Comparison of ENCODE assay signal across 18 mouse cellular contexts in the genomic region with DNA sequence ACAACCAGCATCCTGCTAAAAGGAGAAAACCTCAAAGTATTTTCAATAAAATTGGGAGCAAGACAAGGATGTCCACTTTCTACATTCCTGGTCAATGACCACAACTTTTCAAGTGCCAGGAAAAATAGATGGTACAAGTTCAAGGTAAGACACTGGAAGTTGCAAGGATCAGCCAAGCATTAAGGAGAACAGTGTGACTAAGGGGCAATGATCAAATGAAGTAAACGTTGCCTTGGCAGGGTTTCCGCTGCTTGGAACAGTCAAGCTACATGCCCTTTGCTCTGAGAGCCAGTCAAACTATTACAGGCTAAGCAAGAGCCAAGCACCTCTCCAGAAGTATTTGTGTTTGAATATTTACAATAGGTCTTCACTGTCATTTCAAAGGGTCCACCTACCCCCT. TPM values are rescaled to one million over a fixed set of nuclear protein-coding genes. Genes with fewer than 3 reads are reported as not detected.
DNase-seq lines count a peak whose midpoint lies in the region; ATAC-seq and TF ChIP-seq lines count a peak whose summit lies in the region.
"Had no signal": no experiment of that assay in that cellular context is flagged by ENCODE, and none has a peak within 500 bp of the region (broad histone marks: within the 10 kb centered on the region; RNA-seq: fewer than 3 reads in every experiment).

No protein-coding gene starts in this region.

- no peak for TF ChIP-seq EP300 in liver, postnatal 0 days (IDR thresholded peaks at IDR 0.05; ENCODE audit: low read depth)

- H3K4me1 ChIP-seq in liver, adult 2 months (ENCODE audit: control insufficient read depth, insufficient read depth, low read length): peaks cover 10% of the 10 kb centered on the region
- 0 out of 2 replicates have a peak, but pooled peaks cover 2% of the 10 kb centered on the region for H3K4me1 ChIP-seq in liver, postnatal 0 days (ENCODE audit: insufficient read depth)
- no peaks in the 10 kb centered on the region for H3K4me1 ChIP-seq in kidney, embryonic 15.5 days
- H3K4me1 ChIP-seq in small intestine, adult 2 months (ENCODE audit: control insufficient read depth, insufficient read depth, insufficient read length, low read length): peaks cover 21% of the 10 kb centered on the region; the same call in 1 of the 2 replicates
- H3K4me1 ChIP-seq in hindbrain, embryonic 11.5 days (replicated peaks; ENCODE audit: control insufficient read depth, insufficient read depth, low read length): no peaks in the 10 kb centered on the region
- H3K4me1 ChIP-seq in embryonic facial prominence, embryonic 10.5 days: no peaks in the 10 kb centered on the region
- H3K4me1 ChIP-seq: embryonic facial prominence, embryonic 12.5 days; neural tube, embryonic 15.5 days had no signal

- H3K27me3 ChIP-seq in liver, adult 2 months (ENCODE audit: control insufficient read depth, insufficient read depth, low read length): no peaks in the 10 kb centered on the region
- H3K27me3 ChIP-seq in liver, postnatal 0 days (ENCODE audit: insufficient read depth, low read length): no peaks in the 10 kb centered on the region
- no peaks in the 10 kb centered on the region for H3K27me3 ChIP-seq in kidney, embryonic 15.5 days
- no peaks in the 10 kb centered on the region for H3K27me3 ChIP-seq in small intestine, adult 2 months (ENCODE audit: control insufficient read depth, insufficient read depth, low read length)
- no peaks in the 10 kb centered on the region for H3K27me3 ChIP-seq in hindbrain, embryonic 11.5 days (ENCODE audit: control insufficient read depth, insufficient read depth, low read length)
- no peaks in the 10 kb centered on the region for H3K27me3 ChIP-seq in embryonic facial prominence, embryonic 10.5 days (replicated peaks; ENCODE audit: low read depth, poor library complexity, severe bottlenecking)
- H3K27me3 ChIP-seq: embryonic facial prominence, embryonic 12.5 days; liver, embryonic 13.5 days; neural tube, embryonic 15.5 days had no signal

- no peak overlapping the region for H3K9ac ChIP-seq in liver, adult 2 months (ENCODE audit: low read depth, low read length)
- no peak overlapping the region for H3K9ac ChIP-seq in liver, postnatal 0 days (replicated peaks)
- no peak overlapping the region for H3K9ac ChIP-seq in kidney, embryonic 15.5 days
- no peak overlapping the region for H3K9ac ChIP-seq in hindbrain, embryonic 11.5 days (ENCODE audit: low read depth, low read length)
- H3K9ac ChIP-seq: embryonic facial prominence, embryonic 12.5 days; hindbrain, embryonic 14.5 days; liver, embryonic 13.5 days; neural tube, embryonic 15.5 days had no signal

- no peaks in the 10 kb centered on the region for H3K36me3 ChIP-seq in liver, adult 2 months (ENCODE audit: control insufficient read depth, insufficient read depth, low read length)
- H3K36me3 ChIP-seq in liver, postnatal 0 days (replicated peaks; ENCODE audit: insufficient read depth, low read length): no peaks in the 10 kb centered on the region
- no peaks in the 10 kb centered on the region for H3K36me3 ChIP-seq in kidney, embryonic 15.5 days
- no peaks in the 10 kb centered on the region for H3K36me3 ChIP-seq in small intestine, adult 2 months (ENCODE audit: control insufficient read depth, insufficient read depth, low read length)
- H3K36me3 ChIP-seq in hindbrain, embryonic 11.5 days (ENCODE audit: control insufficient read depth, insufficient read depth, low read length): no peaks in the 10 kb centered on the region
- no peaks in the 10 kb centered on the region for H3K36me3 ChIP-seq in embryonic facial prominence, embryonic 10.5 days (replicated peaks)
- H3K36me3 ChIP-seq: embryonic facial prominence, embryonic 12.5 days; liver, embryonic 13.5 days; neural tube, embryonic 15.5 days had no signal

- no peaks in the 10 kb centered on the region for H3K9me3 ChIP-seq in liver, postnatal 0 days (ENCODE audit: low read length)
- H3K9me3 ChIP-seq in kidney, embryonic 15.5 days (replicated peaks): no peaks in the 10 kb centered on the region
- H3K9me3 ChIP-seq in hindbrain, embryonic 11.5 days (ENCODE audit: control insufficient read depth, low read length): no peaks in the 10 kb centered on the region
- no peaks in the 10 kb centered on the region for H3K9me3 ChIP-seq in embryonic facial prominence, embryonic 10.5 days
- H3K9me3 ChIP-seq: embryonic facial prominence, embryonic 12.5 days; liver, embryonic 13.5 days; neural tube, embryonic 15.5 days had no signal

- peak overlapping the region; percentile 70 for H3K27ac ChIP-seq in liver, adult 2 months (replicated peaks; ENCODE audit: insufficient read depth, low read depth, low read length)
- no peak overlapping the region for H3K27ac ChIP-seq in liver, postnatal 0 days (ENCODE audit: low read depth)
- H3K27ac ChIP-seq in kidney, embryonic 15.5 days: peak overlapping the region; percentile 22; the same call in 1 of the 2 replicates
- H3K27ac ChIP-seq in small intestine, adult 2 months (ENCODE audit: insufficient read depth, low read depth, low read length): peak overlapping the region; percentile 85
- no peak overlapping the region for H3K27ac ChIP-seq in hindbrain, embryonic 11.5 days (ENCODE audit: low read depth, low read length)
- no peak overlapping the region for H3K27ac ChIP-seq in embryonic facial prominence, embryonic 10.5 days (replicated peaks)
- H3K27ac ChIP-seq: embryonic facial prominence, embryonic 12.5 days; hindbrain, embryonic 14.5 days; liver, embryonic 13.5 days; neural tube, embryonic 15.5 days had no signal

- peak; percentile 98 for DNase-seq in liver, adult 2 months (ENCODE audit: extremely low read depth, low read depth, low spot score)
- DNase-seq in liver, postnatal 0 days: no peak
- peak; percentile 50 to 52 for DNase-seq in adrenal gland, postnatal 36 days
- DNase-seq in hindbrain, embryonic 11.5 days (ENCODE audit: low spot score): no peak
- DNase-seq in embryonic facial prominence, embryonic 10.5 days (ENCODE audit: low spot score): no peak
- DNase-seq in heart, postnatal 10 days: no peak
- DNase-seq: cerebellum, adult 8-10 months; heart, postnatal 14 days; liver, embryonic 13.5 days; midbrain, embryonic 14.5 days; retina, postnatal 1 day; spleen, adult 18-20 months had no signal

- H3K4me3 ChIP-seq in liver, adult 2 months (ENCODE audit: insufficient read depth, low read depth, low read length): no peak overlapping the region
- no peak overlapping the region for H3K4me3 ChIP-seq in liver, postnatal 0 days (ENCODE audit: low read depth, low read length)
- no peak overlapping the region for H3K4me3 ChIP-seq in kidney, embryonic 15.5 days (replicated peaks)
- H3K4me3 ChIP-seq in small intestine, adult 2 months (ENCODE audit: low read depth, low read length): no peak overlapping the region
- H3K4me3 ChIP-seq in hindbrain, embryonic 11.5 days (ENCODE audit: low read depth, low read length): no peak overlapping the region
- H3K4me3 ChIP-seq in embryonic facial prominence, embryonic 10.5 days: no peak overlapping the region
- H3K4me3 ChIP-seq: embryonic facial prominence, embryonic 12.5 days; liver, embryonic 13.5 days; myocyte; neural tube, embryonic 15.5 days had no signal

- WGBS in liver, adult 2 months: 10% methylated on average over 2 of the region's 2 CpGs
- WGBS in liver, postnatal 0 days (ENCODE audit: insufficient replicate concordance): 58% methylated on average over 2 of the region's 2 CpGs
- WGBS in kidney, embryonic 15.5 days: 48% methylated on average over 2 of the region's 2 CpGs
- WGBS in small intestine, adult 2 months: 22% methylated on average over 2 of the region's 2 CpGs
- 90% methylated on average over 2 of the region's 2 CpGs for WGBS in hindbrain, embryonic 11.5 days
- 85% methylated on average over 2 of the region's 2 CpGs for WGBS in embryonic facial prominence, embryonic 10.5 days

- no peaks in the 10 kb centered on the region for H3K79me2 ChIP-seq in liver, adult 2 months (ENCODE audit: control insufficient read depth, insufficient read depth, low read length)

- H3K4me2 ChIP-seq in liver, postnatal 0 days (ENCODE audit: low read depth, low read length): no peak overlapping the region
- H3K4me2 ChIP-seq in kidney, embryonic 15.5 days: no peak overlapping the region
- no peak overlapping the region for H3K4me2 ChIP-seq in hindbrain, embryonic 11.5 days (replicated peaks; ENCODE audit: low read depth, low read length)
- H3K4me2 ChIP-seq: embryonic facial prominence, embryonic 12.5 days; hindbrain, embryonic 14.5 days; liver, embryonic 13.5 days; neural tube, embryonic 15.5 days had no signal

- no peak for ATAC-seq in liver, postnatal 0 days
- ATAC-seq in kidney, embryonic 15.5 days (replicated peaks; ENCODE audit: low FRiP score): no peak
- no peak for ATAC-seq in hindbrain, embryonic 11.5 days (ENCODE audit: low FRiP score)

- no peak for TF ChIP-seq POLR2A in liver, adult 2 months (IDR thresholded peaks at IDR 0.05; ENCODE audit: extremely low read depth, insufficient read depth, low read length)
- TF ChIP-seq POLR2A in small intestine, adult 2 months (IDR thresholded peaks at IDR 0.05; ENCODE audit: low read depth, low read length): no peak

- intact Hi-C loops in heart, postnatal 10 days (cut with DNase I): no loop called here

- no peak for TF ChIP-seq CTCF in liver, adult 2 months (IDR thresholded peaks at IDR 0.05; ENCODE audit: low read depth, low read length)
- no peak for TF ChIP-seq CTCF in liver, postnatal 0 days (IDR thresholded peaks at IDR 0.05; ENCODE audit: low read depth)
- TF ChIP-seq CTCF in small intestine, adult 2 months (IDR thresholded peaks at IDR 0.05; ENCODE audit: extremely low read depth, insufficient read length, insufficient replicate concordance, low read depth, low read length): no peak

RNA-seq across cellular contexts. Expression of a gene that starts 8.1 kb away (rescaled TPM):
- 17.5 and 25.6 TPM in 2 replicates for total RNA-seq in liver, adult 2 months (2014; rRNA removed)
- polyA plus RNA-seq in liver, adult 2 months (2012; rRNA removed): 10.3 and 13.8 TPM in 2 replicates
- polyA plus RNA-seq in liver, postnatal 0 days (2015; fragmentation: Nextera tagmentation; extraction: Ambion mirVana): 4.5 and 5.1 TPM in 2 replicates
- 10 to 100 TPM in 1 of 2 experiments, 1 to 10 TPM in 1; 8.6 to 13.9 TPM for total RNA-seq in adrenal gland, postnatal 36 days (2021)
- polyA plus RNA-seq in kidney, embryonic 15.5 days (2015; fragmentation: Nextera tagmentation; extraction: Ambion mirVana): 15.8 and 17.3 TPM in 2 replicates
- polyA plus RNA-seq in small intestine, adult 2 months (2012; rRNA removed): 13.9 and 48.0 TPM in 2 replicates
- 4.6 and 8.5 TPM in 2 replicates for polyA plus RNA-seq in hindbrain, embryonic 11.5 days (2014; fragmentation: Nextera tagmentation; extraction: Ambion mirVana)
- 9.3 and 10.7 TPM in 2 replicates for polyA plus RNA-seq in embryonic facial prominence, embryonic 10.5 days (2016; fragmentation: Nextera tagmentation; extraction: Ambion mirVana)
- 1 to 10 TPM; 1.1 to 1.4 TPM for total RNA-seq in heart, postnatal 10 days (2021)

RNA-seq across cellular contexts. Expression of a gene that starts 51.4 kb away (rescaled TPM):
- 4.1 and 4.6 TPM in 2 replicates for total RNA-seq in liver, adult 2 months (2014; rRNA removed)
- polyA plus RNA-seq in liver, adult 2 months (2012; rRNA removed): 10.0 and 10.9 TPM in 2 replicates
- 9.6 and 11.0 TPM in 2 replicates for polyA plus RNA-seq in liver, postnatal 0 days (2015; fragmentation: Nextera tagmentation; extraction: Ambion mirVana)
- total RNA-seq in adrenal gland, postnatal 36 days (2021): 1 to 10 TPM; 8.2 to 8.3 TPM
- 11.1 and 12.3 TPM in 2 replicates for polyA plus RNA-seq in kidney, embryonic 15.5 days (2015; fragmentation: Nextera tagmentation; extraction: Ambion mirVana)
- polyA plus RNA-seq in small intestine, adult 2 months (2012; rRNA removed): 5.7 and 8.3 TPM in 2 replicates
- 12.9 and 14.9 TPM in 2 replicates for polyA plus RNA-seq in hindbrain, embryonic 11.5 days (2014; fragmentation: Nextera tagmentation; extraction: Ambion mirVana)
- 9.2 and 11.1 TPM in 2 replicates for polyA plus RNA-seq in embryonic facial prominence, embryonic 10.5 days (2016; fragmentation: Nextera tagmentation; extraction: Ambion mirVana)
- 1 to 10 TPM; 2.5 to 2.8 TPM for total RNA-seq in heart, postnatal 10 days (2021)

Comparison
In these comparisons a context has a peak if more than half of its experiments do, and no peak if none do; other contexts are left out.
1. DNase-seq: peak in liver, adult 2 months (single experiment) and adrenal gland, postnatal 36 days (2 of 2); none in liver, postnatal 0 days (single experiment), hindbrain, embryonic 11.5 days (single experiment), embryonic facial prominence, embryonic 10.5 days (single experiment) and heart, postnatal 10 days (0 of 2).
2. H3K27ac ChIP-seq: peak in liver, adult 2 months (single experiment), kidney, embryonic 15.5 days (single experiment) and small intestine, adult 2 months (single experiment); none in liver, postnatal 0 days (single experiment), hindbrain, embryonic 11.5 days (single experiment) and embryonic facial prominence, embryonic 10.5 days (single experiment).